Mouse (Mus musculus): Measurements from ENCODE around the gene Gimap4. TPM values are rescaled to one million over a fixed set of nuclear protein-coding genes. Genes with fewer than 3 reads are reported as not detected.

Gimap4 gene
- polyA plus RNA-seq, 2 experiments: 9.6 to 9.8 TPM

DNA sequence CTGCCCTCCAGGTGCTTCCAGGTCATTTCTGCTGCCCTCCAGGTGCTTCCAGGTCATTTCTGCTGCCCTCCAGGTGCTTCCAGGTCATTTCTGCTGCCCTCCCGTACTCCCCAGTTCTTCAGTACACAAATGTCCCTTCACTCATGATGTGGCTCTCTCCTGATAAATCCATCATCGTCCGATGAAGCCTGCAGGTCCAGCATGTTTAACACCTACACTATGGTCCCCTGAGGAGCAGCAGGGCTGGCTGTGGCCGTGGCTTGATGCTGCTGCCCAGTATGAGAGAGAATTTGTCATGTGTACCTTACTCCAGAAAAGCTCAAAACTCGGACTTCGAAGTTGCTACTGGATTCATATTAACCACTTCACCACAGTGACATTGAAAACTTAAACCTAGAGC, 43.0 kb upstream of the Gimap4 start:
- Histone ChIP-seq H3K36me3 (ENCODE audit: control insufficient read depth, insufficient read depth, low read length) (no peaks in the 10 kb centered on the region), H3K4me2 (replicated peaks; ENCODE audit: low read depth, low read length, severe bottlenecking) (no peak overlapping the region), H3K27me3 (ENCODE audit: control insufficient read depth, insufficient read depth, low read length) (no peaks in the 10 kb centered on the region), H3K4me1 (ENCODE audit: control insufficient read depth, insufficient read depth, low read length) (no peaks in the 10 kb centered on the region), H3K27ac (replicated peaks; ENCODE audit: low read depth, low read length) (no peak overlapping the region), H3K9me3 (ENCODE audit: control insufficient read depth, low read length) (no peaks in the 10 kb centered on the region), H3K9ac (ENCODE audit: low read depth, low read length, severe bottlenecking) (no peak overlapping the region), H3K4me3 (replicated peaks; ENCODE audit: low read length) (no peak overlapping the region)
- TF ChIP-seq POLR2A (IDR thresholded peaks at IDR 0.05; ENCODE audit: borderline replicate concordance, extremely low read depth, insufficient read depth, insufficient read length): no peak
- 63% methylated on average over 6 of the region's 6 CpGs for WGBS
- ATAC-seq (ENCODE audit: low FRiP score, low read depth) (no peak), DNase-seq (ENCODE audit: low spot score) (no peak)

DNA sequence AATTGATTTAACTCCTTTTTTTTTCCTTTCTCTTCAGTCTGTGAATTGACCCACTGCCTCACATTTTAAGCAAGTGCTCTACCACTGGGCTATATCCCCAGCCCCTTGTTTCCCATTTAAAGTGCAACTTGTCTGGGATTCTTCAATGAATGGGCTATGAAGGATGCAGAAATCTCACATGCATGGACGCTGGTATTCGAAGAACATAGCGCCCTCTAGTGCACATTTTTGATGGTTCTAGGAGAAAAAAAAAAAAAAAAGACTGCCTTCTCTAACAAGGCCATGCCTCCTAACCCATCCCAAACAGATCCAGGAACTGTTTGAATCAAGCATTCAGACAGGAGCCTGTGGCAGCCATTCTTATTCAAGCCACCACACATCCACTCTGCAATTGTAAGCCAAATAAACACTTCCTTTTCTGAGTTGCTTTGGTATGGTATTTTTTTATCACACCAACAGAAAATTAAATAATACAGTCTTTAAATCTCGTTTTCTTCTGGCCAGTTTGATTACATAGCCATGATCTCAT, 41.5 kb upstream of the Gimap4 start:
- WGBS: 21% methylated on average over 4 of the region's 4 CpGs
- no peak overlapping the region for H3K4me3 ChIP-seq (replicated peaks; ENCODE audit: low read length)
- DNase-seq (ENCODE audit: low spot score) (peak; percentile 84), ATAC-seq (ENCODE audit: low FRiP score, low read depth) (no peak)
- no peak overlapping the region for H3K9ac ChIP-seq (ENCODE audit: low read depth, low read length, severe bottlenecking)
- no peak for TF ChIP-seq POLR2A (IDR thresholded peaks at IDR 0.05; ENCODE audit: borderline replicate concordance, extremely low read depth, insufficient read depth, insufficient read length)
- H3K4me1 ChIP-seq (ENCODE audit: control insufficient read depth, insufficient read depth, low read length): no peaks in the 10 kb centered on the region
- H3K27ac ChIP-seq (replicated peaks; ENCODE audit: low read depth, low read length): no peak overlapping the region
- H3K4me2 ChIP-seq (replicated peaks; ENCODE audit: low read depth, low read length, severe bottlenecking): no peak overlapping the region
- H3K36me3 ChIP-seq (ENCODE audit: control insufficient read depth, insufficient read depth, low read length): no peaks in the 10 kb centered on the region
- no peaks in the 10 kb centered on the region for H3K9me3 ChIP-seq (ENCODE audit: control insufficient read depth, low read length)
- no peaks in the 10 kb centered on the region for H3K27me3 ChIP-seq (ENCODE audit: control insufficient read depth, insufficient read depth, low read length)

DNA sequence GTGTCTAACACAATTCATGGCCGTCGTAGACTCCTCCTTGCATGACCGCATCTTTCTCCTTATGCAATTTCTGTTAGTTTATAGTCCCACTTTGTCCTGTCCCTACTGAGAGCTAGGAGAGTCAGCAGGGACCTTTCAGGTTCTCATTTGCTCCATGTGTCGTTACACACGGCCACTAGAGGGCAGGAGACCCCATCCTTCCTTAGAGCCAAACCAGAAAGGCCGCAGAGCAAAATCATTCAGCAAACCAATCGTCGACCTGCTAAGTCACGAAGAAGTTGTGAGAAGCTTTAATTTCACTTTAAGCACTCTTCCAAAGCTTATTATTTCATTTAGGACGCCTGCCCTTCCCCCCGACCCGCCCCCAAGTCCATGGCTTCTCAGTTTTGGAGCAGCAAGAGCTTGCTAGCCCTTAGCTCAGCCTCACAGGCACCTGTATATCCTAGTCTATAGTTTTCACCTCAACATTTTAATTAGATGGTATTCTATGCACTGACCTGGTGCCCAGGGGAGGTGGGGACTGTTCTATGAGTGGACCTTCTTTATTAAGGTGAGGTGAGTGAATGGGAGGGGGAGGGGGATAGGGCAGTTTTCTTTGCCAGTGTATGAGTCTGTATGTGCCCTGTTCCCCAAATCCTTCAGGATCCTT, 38.6 kb upstream of the Gimap4 start:
- H3K9me3 ChIP-seq (ENCODE audit: control insufficient read depth, low read length): no peaks in the 10 kb centered on the region
- H3K4me1 ChIP-seq (ENCODE audit: control insufficient read depth, insufficient read depth, low read length): no peaks in the 10 kb centered on the region
- no peak overlapping the region for H3K4me2 ChIP-seq (replicated peaks; ENCODE audit: low read depth, low read length, severe bottlenecking)
- ATAC-seq (ENCODE audit: low FRiP score, low read depth) (no peak), DNase-seq (ENCODE audit: low spot score) (peak; percentile 57)
- no peak overlapping the region for H3K9ac ChIP-seq (ENCODE audit: low read depth, low read length, severe bottlenecking)
- no peak overlapping the region for H3K27ac ChIP-seq (replicated peaks; ENCODE audit: low read depth, low read length)
- H3K27me3 ChIP-seq (ENCODE audit: control insufficient read depth, insufficient read depth, low read length): no peaks in the 10 kb centered on the region
- TF ChIP-seq POLR2A (IDR thresholded peaks at IDR 0.05; ENCODE audit: borderline replicate concordance, extremely low read depth, insufficient read depth, insufficient read length): no peak
- 15% methylated on average over 12 of the region's 12 CpGs for WGBS
- no peak overlapping the region for H3K4me3 ChIP-seq (replicated peaks; ENCODE audit: low read length)
- no peaks in the 10 kb centered on the region for H3K36me3 ChIP-seq (ENCODE audit: control insufficient read depth, insufficient read depth, low read length)

DNA sequence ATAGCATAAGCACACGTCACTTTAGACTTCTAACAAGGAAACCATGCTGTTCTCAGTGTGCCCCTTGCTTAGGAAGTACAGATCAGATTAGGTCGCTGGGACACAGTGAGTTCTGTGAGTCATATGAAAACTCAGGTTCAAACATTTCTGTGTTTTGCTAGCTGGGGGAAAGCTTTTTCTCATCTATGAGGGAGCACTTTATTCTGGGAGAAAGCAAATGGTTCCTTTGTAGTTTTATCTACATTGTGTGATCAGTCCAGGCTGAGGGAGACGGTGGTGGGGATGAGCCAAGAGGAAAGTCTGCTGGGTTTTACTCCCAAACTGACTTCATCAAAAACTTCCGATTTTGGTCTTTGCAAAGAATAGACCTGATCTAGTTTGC, 38.0 kb upstream of the Gimap4 start:
- H3K4me3 ChIP-seq (replicated peaks; ENCODE audit: low read length): no peak overlapping the region
- H3K4me2 ChIP-seq (replicated peaks; ENCODE audit: low read depth, low read length, severe bottlenecking): no peak overlapping the region
- TF ChIP-seq POLR2A (IDR thresholded peaks at IDR 0.05; ENCODE audit: borderline replicate concordance, extremely low read depth, insufficient read depth, insufficient read length): no peak
- 78% methylated on average over 4 of the region's 4 CpGs for whole genome bisulfite sequencing
- no peaks in the 10 kb centered on the region for H3K27me3 ChIP-seq (ENCODE audit: control insufficient read depth, insufficient read depth, low read length)
- no peaks in the 10 kb centered on the region for H3K9me3 ChIP-seq (ENCODE audit: control insufficient read depth, low read length)
- DNase-seq (ENCODE audit: low spot score): no peak
- no peaks in the 10 kb centered on the region for H3K4me1 ChIP-seq (ENCODE audit: control insufficient read depth, insufficient read depth, low read length)
- no peak for ATAC-seq (ENCODE audit: low FRiP score, low read depth)
- H3K36me3 ChIP-seq (ENCODE audit: control insufficient read depth, insufficient read depth, low read length): no peaks in the 10 kb centered on the region
- H3K9ac ChIP-seq (ENCODE audit: low read depth, low read length, severe bottlenecking): no peak overlapping the region
- H3K27ac ChIP-seq (replicated peaks; ENCODE audit: low read depth, low read length): no peak overlapping the region

DNA sequence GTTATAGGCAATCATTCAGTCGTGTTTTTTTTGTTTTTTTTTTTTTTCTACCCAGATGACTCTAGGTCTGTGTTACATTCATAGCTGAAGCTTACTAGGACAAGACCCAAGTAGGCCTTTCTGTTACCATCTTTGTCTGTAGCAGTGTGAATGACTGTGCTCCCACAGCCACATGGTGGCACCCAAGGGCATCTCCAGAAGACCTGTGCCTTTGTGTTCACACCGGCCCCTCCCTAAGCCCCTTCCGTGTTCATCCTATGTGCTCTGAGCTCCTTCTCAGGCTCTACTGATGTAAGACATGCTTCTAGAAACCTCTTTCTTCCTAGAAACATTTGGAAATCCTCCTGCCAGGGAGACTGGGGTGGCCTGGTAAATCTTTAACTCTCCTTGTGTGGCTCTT, 37.4 kb upstream of the Gimap4 start, which contains the start of gene Gimap8:
Gene Gimap8, plus strand, starts transcription at position 240 of the 400 bp plus-strand sequence.
- Histone ChIP-seq H3K4me2 (replicated peaks; ENCODE audit: low read depth, low read length, severe bottlenecking) (no peak within 1 kb of the TSS), H3K4me3 (replicated peaks; ENCODE audit: low read length) (no peak within 1 kb of the TSS), H3K9ac (ENCODE audit: low read depth, low read length, severe bottlenecking) (no peak within 1 kb of the TSS), H3K4me1 (ENCODE audit: control insufficient read depth, insufficient read depth, low read length) (no peaks in the 10 kb centered on the region), H3K27me3 (ENCODE audit: control insufficient read depth, insufficient read depth, low read length) (no peaks in the 10 kb centered on the region), H3K36me3 (ENCODE audit: control insufficient read depth, insufficient read depth, low read length) (no peaks in the 10 kb centered on the region), H3K9me3 (ENCODE audit: control insufficient read depth, low read length) (no peaks in the 10 kb centered on the region), H3K27ac (replicated peaks; ENCODE audit: low read depth, low read length) (no peak within 1 kb of the TSS)
- TF ChIP-seq POLR2A (IDR thresholded peaks at IDR 0.05; ENCODE audit: borderline replicate concordance, extremely low read depth, insufficient read depth, insufficient read length): no peak
- WGBS: 49% methylated on average over 3 of the region's 3 CpGs
- ATAC-seq (ENCODE audit: low FRiP score, low read depth) (no peak), DNase-seq (ENCODE audit: low spot score) (no peak)

All from limb, embryonic 14.5 days (tissue).